Mouse (Mus musculus) stomach, postnatal 0 days (tissue): ENCODE results near the gene Fdxr. TPM values are rescaled to one million over a fixed set of nuclear protein-coding genes. Genes with fewer than 3 reads are reported as not detected.

ENCODE experiments used
- ATAC-seq: fragments of 200-750 bp; cut with Nextera tagmentation; 2 replicates; pipeline ENCODE4 v1.8.0; 2017; ENCODE audit not compliant: low FRiP score, low TSS enrichment
- DNase-seq: peaks from one replicate; pipeline ENCODE4 v3.0.0-alpha.2; 2016; ENCODE audit warnings: low spot score
- H3K27ac ChIP-seq: fragments of 300-500 bp; sonication (generic); replicated peaks from 2 replicates; pipeline ENCODE4 v1.5.1; 2014; ENCODE audit warnings: mild to moderate bottlenecking, control low read depth
- H3K27me3 ChIP-seq: fragments of 300-500 bp; sonication (generic); 2 replicates; pipeline ENCODE4 v1.6.1; 2014; ENCODE audit warnings: low read length; ENCODE audit not compliant: control insufficient read depth, insufficient read depth
- H3K36me3 ChIP-seq: fragments of 300-500 bp; sonication (generic); 2 replicates; pipeline ENCODE4 v1.6.1; 2014; ENCODE audit warnings: low read length, mixed read lengths; ENCODE audit not compliant: control insufficient read depth, insufficient read depth
- H3K4me1 ChIP-seq: fragments of 300-500 bp; sonication (generic); replicated peaks from 2 replicates; pipeline ENCODE4 v1.6.1; 2014; ENCODE audit warnings: antibody characterized with exemption; ENCODE audit not compliant: control insufficient read depth, insufficient read depth
- H3K4me2 ChIP-seq: fragments of 300-500 bp; sonication (generic); replicated peaks from 2 replicates; pipeline ENCODE4 v1.6.1; 2014; ENCODE audit warnings: low read depth, mild to moderate bottlenecking, control low read depth, moderate library complexity
- H3K4me3 ChIP-seq: fragments of 300-500 bp; sonication (generic); 2 replicates; pipeline ENCODE4 v1.5.1; 2014; ENCODE audit warnings: low read depth, low read length, control low read depth
- H3K9ac ChIP-seq: fragments of 300-500 bp; sonication (generic); 2 replicates; pipeline ENCODE4 v1.6.1; 2014; ENCODE audit warnings: mild to moderate bottlenecking, low read length, control low read depth, mixed read lengths
- H3K9me3 ChIP-seq: fragments of 300-500 bp; sonication (generic); 2 replicates; pipeline ENCODE4 v1.6.1; 2016; ENCODE audit warnings: low read length; ENCODE audit not compliant: control insufficient read depth
- CTCF ChIP-seq: IDR thresholded peaks from 2 replicates; pipeline ENCODE4 v1.5.1; 2016; ENCODE audit warnings: antibody characterized with exemption, low read depth, mild to moderate bottlenecking, moderate library complexity
- EP300 ChIP-seq: optimal IDR thresholded peaks from 2 replicates; pipeline ENCODE3; 2016; ENCODE audit warnings: antibody characterized with exemption
- WGBS: fragments of 180-500 bp; shearing (Covaris S2); extraction: QIAGEN DNeasy Blood & Tissue Kit; methylation state at CpG from one replicate; pipeline ENCODE4 v1.1.7; 2014; 5-methylcytosine and 5-hydroxymethylcytosine counted together
- polyA plus RNA-seq: library from polyadenylated mRNA; unstranded; fragments of >200 nt; fragmentation: Nextera tagmentation; extraction: Ambion mirVana; gene quantifications from 2 replicates; pipeline ENCODE4 v1.2.1, GENCODE M21; 2015

Gene Fdxr
- polyA plus RNA-seq, 1 experiment from 2014 or later: 6.7 TPM

DNA sequence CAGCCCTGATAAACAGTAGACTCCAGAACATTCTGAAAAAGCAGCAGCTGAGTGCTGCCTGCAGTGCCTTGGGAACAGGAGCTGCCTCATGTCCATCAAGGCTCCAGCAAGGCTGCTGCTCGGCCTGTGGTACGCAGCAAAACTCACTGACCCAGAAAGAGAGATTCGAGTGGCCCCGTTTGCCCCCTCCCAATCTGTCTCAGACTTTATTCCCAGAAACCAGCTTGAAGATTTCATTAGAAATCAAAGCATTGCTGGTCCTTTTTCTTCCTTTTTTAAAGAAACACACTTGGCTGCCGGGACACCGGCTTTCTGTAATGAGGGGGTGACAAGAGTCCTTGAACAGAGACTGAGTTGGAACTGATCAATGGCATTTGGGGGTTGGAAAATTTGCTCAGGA is 51.5 kb downstream of the Fdxr start:
- Histone ChIP-seq H3K27me3 (no peaks in the 10 kb centered on the region), H3K27ac (no peak overlapping the region), H3K4me1 (peaks cover 3% of the 10 kb centered on the region; the same call in 1 of the 2 replicates), H3K9me3 (no peaks in the 10 kb centered on the region), H3K4me3 (no peak overlapping the region), H3K4me2 (no peak overlapping the region), H3K9ac (no peak overlapping the region), H3K36me3 (no peaks in the 10 kb centered on the region)
- ATAC-seq (no peak), DNase-seq (no peak)
- WGBS: 89% methylated on average over 6 of the region's 6 CpGs
- TF ChIP-seq CTCF: no peak
- no peak for TF ChIP-seq EP300

DNA sequence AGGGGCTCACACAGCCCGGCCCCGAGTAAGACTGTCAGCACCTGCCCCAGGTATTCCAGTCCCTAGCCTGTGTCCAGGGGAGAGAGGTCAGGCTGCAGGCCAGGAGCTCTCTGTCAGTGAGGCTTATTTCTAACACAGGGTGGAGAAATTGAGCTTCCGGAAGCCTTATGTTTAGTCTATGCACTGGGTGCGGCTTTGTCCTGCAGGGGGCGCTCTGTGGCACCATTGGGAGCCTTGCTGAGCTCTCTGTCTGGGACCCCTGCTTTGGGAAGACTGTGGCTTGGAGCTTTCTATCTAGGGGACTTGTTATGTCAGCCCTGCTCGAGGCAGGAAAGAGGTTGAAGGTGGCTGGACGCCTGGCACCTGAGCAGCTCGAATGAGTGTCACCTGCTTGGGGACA is 52.0 kb downstream of the Fdxr start:
- Histone ChIP-seq H3K4me1 (peaks cover 3% of the 10 kb centered on the region; the same call in 1 of the 2 replicates), H3K27me3 (no peaks in the 10 kb centered on the region), H3K9me3 (no peaks in the 10 kb centered on the region), H3K27ac (no peak overlapping the region), H3K9ac (no peak overlapping the region), H3K4me2 (no peak overlapping the region), H3K4me3 (no peak overlapping the region), H3K36me3 (no peaks in the 10 kb centered on the region)
- peak; percentile 72 for TF ChIP-seq CTCF
- no peak for TF ChIP-seq EP300
- peak; percentile 53 for DNase-seq
- WGBS: 49% methylated on average over 8 of the region's 8 CpGs
- peak; percentile 32; the same call in 1 of the 2 replicates for ATAC-seq

DNA sequence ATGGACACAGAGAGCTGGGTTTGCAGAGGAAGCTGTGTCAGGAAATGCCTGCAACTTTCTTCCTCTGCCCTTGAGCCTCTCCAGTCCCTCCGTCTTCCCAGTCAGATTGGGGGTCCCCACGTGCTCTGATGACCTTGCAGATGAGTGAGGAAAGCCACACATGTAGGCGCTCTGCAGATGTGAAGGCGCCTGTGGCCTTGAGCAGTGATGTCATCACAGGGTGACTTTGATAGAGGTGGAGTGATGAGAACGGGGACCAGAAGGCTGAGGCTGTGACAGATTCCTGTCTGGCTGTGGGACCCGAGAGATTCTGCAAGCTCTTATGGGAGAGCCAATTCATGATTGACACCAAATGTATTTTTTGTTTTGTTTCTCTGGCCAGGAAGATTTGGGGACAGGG is 53.0 kb downstream of the Fdxr start:
- no peak for TF ChIP-seq EP300
- 73% methylated on average over 6 of the region's 6 CpGs for WGBS
- Histone ChIP-seq H3K27me3 (no peaks in the 10 kb centered on the region), H3K27ac (no peak overlapping the region), H3K4me2 (no peak overlapping the region), H3K9me3 (no peaks in the 10 kb centered on the region), H3K9ac (no peak overlapping the region), H3K4me1 (peaks cover 3% of the 10 kb centered on the region; the same call in 1 of the 2 replicates), H3K36me3 (no peaks in the 10 kb centered on the region), H3K4me3 (no peak overlapping the region)
- DNase-seq: no peak
- ATAC-seq: no peak

DNA sequence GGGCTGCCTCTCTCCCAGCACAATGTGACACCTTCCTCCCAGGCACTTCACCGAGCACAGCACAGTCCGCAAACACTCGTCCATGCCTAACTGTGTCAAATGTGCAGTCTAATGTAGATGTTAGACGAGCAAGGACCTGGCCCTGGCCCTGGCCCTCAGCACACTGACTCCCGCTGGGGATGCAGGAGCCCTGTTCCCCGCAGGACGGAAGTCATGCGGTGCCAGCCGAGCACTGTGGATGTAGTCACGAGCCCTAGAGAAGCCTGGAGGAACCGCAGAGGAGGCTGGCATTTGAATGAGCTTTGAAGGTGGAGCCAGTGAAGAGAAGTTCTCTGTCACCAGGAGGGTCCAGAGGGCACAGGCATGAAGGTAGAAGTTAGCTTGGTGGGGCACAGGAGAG is 53.4 kb downstream of the Fdxr start:
- 80% methylated on average over 11 of the region's 11 CpGs for WGBS

DNA sequence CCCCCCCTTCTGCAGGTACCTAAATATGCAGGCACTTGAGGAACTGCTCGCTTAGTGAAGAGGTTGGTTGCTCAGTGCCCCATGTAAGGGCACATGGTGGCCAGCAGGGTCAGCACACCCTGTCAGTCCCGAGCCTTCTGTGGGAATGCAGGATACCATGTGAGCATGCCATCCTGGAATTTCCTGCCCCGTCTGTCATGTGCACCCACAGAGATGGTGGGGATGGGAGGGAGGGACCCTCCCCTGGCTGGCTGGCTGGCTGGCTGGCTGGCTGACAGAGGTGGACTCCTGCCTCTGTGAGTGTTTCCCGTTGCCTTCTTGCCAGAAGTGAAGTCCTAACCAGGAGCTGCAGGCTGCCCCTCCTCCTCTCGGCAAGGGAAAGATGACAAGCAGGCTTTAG is 54.3 kb downstream of the Fdxr start:
- no peaks in the 10 kb centered on the region for H3K36me3 ChIP-seq
- H3K4me3 ChIP-seq: no peak overlapping the region
- no peak for DNase-seq
- H3K4me1 ChIP-seq: peaks cover 3% of the 10 kb centered on the region; the same call in 1 of the 2 replicates
- H3K27me3 ChIP-seq: no peaks in the 10 kb centered on the region
- H3K27ac ChIP-seq: no peak overlapping the region
- no peak overlapping the region for H3K4me2 ChIP-seq
- H3K9ac ChIP-seq: no peak overlapping the region
- TF ChIP-seq EP300: no peak
- no peak for ATAC-seq
- 52% methylated on average over 5 of the region's 5 CpGs for WGBS
- H3K9me3 ChIP-seq: no peaks in the 10 kb centered on the region

More for the DNA sequence above, 53.4 kb downstream of the Fdxr start:
- H3K27ac ChIP-seq: no peak overlapping the region
- no peak overlapping the region for H3K4me3 ChIP-seq
- TF ChIP-seq CTCF: no peak
- no peaks in the 10 kb centered on the region for H3K36me3 ChIP-seq
- ATAC-seq (no peak), DNase-seq (no peak)
- no peaks in the 10 kb centered on the region for H3K9me3 ChIP-seq
- peaks cover 3% of the 10 kb centered on the region; the same call in 1 of the 2 replicates for H3K4me1 ChIP-seq
- H3K4me2 ChIP-seq: no peak overlapping the region
- H3K9ac ChIP-seq: no peak overlapping the region
- H3K27me3 ChIP-seq: no peaks in the 10 kb centered on the region

DNA sequence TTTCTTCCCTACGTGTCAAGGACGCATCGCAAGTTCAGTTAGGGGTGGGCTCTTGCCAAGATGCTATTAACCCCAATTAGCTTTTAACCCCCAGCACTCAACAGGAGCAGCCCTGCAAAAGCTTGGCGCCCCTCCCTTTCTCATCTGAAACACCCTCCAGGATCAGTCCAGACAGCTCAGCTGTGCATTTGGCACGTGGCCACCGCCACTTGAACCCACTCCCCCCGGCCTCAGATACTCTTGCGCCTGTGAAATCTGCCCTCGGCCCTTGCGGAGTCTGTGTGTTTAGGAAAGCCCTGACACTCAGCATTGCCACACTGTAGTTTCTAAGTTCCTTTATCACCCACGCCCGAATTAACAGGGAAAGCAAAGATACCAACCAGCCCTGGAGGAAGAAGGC is 54.8 kb downstream of the Fdxr start:
- WGBS: 35% methylated on average over 12 of the region's 12 CpGs
- H3K4me3 ChIP-seq: no peak overlapping the region
- H3K4me1 ChIP-seq: peaks cover 3% of the 10 kb centered on the region
- H3K9ac ChIP-seq: no peak overlapping the region
- H3K36me3 ChIP-seq: no peaks in the 10 kb centered on the region
- DNase-seq (no peak), ATAC-seq (no peak)
- no peaks in the 10 kb centered on the region for H3K9me3 ChIP-seq
- H3K27me3 ChIP-seq: no peaks in the 10 kb centered on the region
- no peak overlapping the region for H3K4me2 ChIP-seq
- H3K27ac ChIP-seq: no peak overlapping the region
- TF ChIP-seq EP300 (no peak), CTCF (no peak)
